Mouse (Mus musculus) cerebellum, postnatal 4 days (tissue): ENCODE measurements at regions not wholly inside any gene's neighbourhood (a gene's known extent, or its start where the extent isn't known, plus 50 kb on each side); places are given as distances from the start of the nearest gene placed in this dataset.

Experiments
- DNase-seq, 2 experiments: peaks; one replicate each; pipeline ENCODE4 v3.0.0; 2022; ENCODE audit warnings: low spot score in 2 of 2, mixed read lengths in 1 of 2

DNA sequence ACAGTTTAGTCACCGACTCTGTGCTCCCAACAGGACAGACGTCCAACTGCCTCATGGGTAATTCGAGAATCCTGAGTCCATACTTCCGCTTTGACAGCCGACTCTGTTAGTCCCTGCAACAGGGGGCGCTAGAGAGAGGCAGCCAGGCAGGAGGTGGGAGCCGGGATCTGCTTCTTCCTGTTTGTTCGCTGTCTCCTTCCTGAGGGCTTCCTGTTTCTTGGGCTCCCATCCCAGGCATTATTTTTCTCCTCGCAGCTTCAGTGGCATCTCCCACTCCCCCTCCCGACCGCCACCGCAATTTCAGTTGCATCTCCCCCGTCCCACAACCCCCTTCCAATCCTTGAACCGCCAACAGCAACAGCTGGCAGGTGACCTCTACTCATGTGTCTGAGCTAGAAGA is 211.1 kb downstream of the Xxylt1 start:
- peak in 1 of 2 experiments; percentile 18 for DNase-seq

DNA sequence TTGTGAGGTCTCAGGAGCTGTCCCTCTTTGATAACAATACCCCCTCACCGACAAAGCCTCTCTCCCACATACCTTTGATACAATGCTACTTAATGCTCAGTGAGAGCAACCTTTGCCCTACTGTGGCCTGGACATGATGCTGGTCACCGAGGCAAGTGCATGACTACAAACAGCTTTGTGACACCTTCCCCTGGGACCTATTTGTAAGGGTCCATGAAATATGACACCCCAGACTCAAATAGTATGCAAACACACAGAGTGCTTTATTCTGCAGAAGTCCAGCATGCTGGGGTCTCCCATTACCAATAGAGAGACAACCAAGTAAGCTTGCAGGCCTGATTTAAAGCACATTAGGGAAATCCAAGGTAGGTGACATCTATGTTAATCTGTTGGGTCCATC is 210.6 kb downstream of the Xxylt1 start:
- no peak for DNase-seq

DNA sequence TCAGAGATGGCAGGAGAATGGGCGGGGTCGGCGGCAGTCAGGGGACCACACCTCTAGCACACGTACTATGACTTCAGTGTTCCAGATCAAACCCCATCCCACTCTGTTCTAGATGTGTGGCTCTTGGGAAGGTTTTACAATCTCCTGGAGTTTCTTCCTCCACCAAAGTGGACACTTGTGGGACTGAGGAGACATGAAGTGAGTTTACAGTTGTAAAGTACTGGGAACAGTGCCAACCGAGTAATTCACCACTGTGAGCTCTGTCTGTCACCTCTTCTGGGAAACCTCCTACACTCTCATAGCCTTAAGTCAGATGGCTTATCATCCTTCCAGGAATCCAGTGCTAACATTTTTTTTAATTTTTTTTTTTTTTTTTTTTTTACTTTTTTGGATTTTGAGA is 209.1 kb downstream of the Xxylt1 start:
- DNase-seq = no peak

DNA sequence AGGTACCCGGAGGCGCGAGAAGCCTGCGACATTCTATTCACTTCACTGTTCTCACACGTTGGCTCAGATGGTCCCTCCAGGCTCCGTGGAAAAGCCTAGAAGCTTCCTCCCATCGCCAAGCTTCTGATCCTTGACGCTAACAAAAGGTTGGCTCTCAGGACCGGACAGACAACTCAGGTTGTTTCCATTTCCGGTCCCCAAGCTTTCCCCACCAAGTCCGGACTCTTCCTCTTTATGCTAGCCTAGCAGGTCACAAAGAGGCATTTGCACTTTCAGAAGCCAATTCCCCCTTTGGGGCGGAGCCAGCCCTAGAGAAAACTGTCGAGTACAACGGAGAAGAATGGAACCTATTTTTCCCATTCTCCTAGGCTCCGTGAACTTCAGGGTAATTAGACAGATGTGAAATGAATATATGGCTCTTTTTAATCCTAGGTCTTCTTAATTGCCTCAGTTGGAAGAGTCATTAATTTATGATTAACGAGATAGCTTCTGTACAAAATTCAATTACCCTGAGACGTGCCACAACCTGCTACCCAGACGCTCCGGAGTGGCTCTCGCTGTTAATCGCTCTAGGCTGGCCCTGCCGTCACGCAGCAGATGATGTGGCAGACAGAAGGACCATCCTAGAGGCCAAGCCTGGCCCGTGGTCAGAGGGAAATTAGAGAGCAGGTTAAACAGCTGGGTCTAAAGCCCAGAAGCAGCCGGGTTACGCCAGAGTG is 207.6 kb downstream of the Xxylt1 start:
- peak in 1 of 2 experiments; percentile 8 for DNase-seq

DNA sequence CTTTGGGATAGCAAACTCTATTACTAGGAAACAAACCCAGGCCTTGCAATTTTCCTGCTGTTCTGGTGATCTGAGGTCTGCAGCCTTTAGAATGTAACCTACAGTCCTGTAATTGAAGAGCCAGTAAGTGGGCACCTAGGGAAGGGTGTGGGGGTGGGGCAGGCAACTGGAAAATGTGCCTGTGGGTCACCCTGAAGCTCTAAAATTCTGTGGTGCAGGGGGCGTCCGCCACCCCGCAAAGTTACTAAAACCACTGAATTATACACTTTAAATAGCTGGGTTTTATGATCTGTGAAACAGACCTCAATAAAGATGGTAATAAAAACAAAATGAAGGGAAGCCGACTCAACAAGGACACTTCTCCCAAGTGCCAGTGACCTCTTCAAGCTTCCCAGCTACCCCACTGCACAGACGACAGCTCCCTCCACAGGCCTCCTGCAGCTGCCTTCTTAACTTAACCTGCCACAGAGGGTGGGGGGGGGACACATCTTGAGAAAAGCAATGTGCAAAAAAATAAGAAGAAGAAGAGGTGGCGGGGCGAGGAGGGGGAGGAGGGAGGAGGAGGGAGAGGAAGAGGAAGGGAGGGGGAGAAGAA is 205.9 kb downstream of the Xxylt1 start:
- no peak for DNase-seq

DNA sequence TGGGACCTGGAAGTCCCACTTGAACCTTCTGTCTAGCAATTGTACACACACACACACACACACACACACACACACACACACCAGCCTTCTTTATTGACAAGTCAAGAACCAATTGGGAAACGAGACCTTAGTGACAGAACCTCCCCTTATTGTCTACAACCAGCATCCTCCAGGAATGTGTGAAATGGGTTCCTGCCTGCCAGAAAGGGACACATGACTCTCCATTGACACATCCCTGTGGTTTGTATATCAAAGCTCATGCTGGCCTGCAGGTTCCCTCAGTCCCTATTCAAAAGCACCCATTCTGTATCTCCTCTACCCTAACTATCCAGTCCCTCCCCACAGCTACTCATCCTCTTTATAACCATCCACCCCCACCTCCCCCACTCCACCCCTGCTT is 202.4 kb downstream of the Xxylt1 start:
- DNase-seq = no peak

DNA sequence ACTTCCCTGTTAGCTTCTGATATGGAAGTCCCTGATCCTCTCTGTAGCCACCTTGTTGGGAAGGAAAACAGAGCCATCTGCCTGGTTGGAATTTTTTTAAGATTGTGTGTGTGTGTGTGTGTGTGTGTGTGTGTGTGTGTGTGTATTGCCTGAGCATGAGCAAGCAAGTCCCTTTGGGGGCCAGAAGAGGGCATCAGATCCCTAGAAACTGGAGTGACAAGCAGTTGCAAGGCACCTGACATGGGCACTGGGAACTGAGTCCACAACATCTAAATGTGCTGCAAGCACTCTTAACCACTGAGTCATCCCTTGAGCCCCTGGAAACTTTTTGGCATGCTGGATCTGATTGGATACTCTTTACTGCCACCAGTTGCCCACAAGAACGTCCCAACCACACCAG is 201.4 kb downstream of the Xxylt1 start:
- no peak for DNase-seq

DNA sequence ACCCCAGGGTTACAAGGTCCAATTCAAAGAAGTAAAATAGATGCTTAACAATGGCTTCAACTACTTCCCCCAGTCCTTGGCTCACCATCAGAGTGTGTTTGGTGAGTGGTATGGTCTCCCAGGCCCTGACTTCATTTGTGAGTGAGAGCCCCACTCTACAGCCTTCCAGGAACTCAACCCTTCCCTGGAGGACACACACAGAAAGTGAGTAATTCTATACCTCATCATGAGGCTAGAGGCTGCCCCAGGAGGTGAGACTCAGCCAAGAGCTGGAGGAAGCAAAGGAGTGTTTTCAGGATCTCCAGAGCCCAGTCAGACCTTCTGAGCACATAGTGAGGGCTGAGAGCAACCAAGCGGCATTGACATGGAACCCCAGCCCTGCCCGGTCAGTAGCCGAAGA is 200.6 kb downstream of the Xxylt1 start:
- DNase-seq = no peak

DNA sequence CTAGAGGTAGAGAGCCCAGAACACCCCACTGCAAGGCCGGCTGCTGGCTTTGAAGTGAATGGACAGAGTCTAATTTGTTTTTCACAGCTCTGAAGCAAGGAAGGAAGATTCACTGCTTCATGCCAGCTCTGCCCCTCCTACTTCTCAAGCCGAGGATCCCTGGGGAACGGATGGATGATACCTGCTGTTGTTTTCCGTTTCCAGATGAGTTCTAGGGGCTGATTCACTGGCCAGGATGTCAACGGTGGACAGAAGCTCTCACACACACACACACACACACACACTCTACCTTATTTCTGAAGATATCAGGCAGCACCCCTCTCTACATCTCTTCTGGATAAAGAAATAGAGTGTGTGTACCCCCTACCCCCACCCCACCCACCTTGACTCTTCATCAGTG is 200.0 kb downstream of the Xxylt1 start:
- DNase-seq = no peak

DNA sequence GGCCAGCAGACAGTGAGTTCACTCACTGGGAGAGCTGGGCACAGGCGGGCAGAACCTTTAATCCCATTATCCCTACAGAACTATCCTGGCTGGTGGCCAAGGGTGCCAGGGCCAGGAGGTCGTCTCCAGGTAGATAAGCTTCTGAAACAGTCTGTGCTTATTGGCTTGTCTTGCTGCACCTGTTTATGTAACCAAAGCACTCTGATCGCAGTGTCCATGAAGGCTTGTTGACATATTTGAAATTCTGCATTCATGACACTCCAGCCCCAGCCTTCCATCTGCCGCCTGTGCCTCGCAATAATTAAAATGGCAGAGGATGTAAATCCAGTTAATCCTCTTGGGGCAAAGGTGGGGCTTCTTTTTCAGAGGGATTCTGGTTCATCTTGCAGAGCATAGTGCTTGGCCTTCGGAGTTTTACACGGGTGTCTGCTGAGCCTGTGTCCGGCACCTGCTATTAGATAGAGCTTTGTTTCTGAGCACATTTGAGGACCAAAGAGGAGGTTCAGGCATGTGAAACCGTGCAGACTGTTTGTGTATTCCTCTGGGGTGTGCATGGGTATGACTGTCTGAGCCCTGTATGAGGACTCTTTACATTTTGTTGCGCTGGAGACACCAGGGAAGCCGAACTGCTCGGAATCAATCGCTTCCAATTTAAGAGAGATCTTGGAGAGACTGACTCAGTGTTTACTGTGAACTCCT is 197.6 kb downstream of the Xxylt1 start:
- DNase-seq = no peak

DNA sequence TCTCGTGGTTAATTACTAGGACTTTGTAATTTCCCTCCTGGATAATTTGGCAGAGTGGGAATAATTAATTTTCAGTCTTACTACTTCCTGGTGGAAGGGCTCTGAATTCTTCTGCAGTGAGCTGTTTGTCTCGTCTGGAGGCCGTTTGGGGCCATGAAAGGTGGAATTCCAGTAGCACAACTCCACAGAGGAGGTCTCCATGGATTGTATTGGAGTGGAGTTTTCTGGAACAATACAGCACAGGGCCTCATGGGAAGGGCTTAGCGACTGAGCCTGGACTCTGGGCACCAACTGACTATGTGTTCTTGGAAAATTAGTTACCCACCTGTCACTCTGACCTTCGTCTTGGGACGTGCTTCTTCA is 197.1 kb downstream of the Xxylt1 start:
- no peak for DNase-seq

DNA sequence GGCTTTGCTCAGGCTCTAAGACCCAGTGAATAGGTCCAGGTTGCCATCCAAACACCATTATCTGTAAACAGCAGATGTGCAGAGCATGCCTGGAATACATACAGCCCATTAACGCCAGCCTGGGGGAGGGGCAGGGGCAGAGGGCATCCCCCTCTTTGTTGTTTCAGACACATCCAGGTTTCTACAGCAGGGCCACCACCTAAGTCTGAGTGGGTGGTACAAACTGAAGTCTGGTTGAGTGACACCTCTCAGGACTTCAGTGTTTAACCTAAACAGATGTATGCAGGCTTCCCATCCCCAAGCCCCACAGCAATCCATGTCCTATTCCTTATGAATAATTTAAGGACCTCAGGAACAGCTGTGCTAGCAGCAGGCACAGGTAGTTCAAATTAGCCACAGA is 194.2 kb downstream of the Xxylt1 start:
- no peak for DNase-seq

DNA sequence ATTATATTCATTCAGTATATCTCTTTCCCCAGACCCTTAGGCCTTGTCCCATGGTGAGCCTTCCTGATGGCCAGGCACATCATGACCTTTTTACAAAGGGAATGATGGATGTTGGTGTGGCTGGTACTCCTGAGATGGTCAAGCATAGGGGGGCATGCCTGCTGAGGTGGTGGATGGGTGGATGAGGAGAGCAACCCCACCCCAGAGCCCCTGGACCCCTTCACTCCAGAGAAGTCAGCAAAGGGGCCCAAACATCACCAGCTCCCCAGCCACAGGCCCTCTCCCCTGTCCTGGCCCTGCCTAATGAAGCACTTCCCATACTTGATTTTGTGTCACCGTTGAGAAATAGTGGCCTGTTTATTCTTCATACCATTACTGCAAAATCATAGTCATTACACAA is 193.7 kb downstream of the Xxylt1 start:
- no peak for DNase-seq

DNA sequence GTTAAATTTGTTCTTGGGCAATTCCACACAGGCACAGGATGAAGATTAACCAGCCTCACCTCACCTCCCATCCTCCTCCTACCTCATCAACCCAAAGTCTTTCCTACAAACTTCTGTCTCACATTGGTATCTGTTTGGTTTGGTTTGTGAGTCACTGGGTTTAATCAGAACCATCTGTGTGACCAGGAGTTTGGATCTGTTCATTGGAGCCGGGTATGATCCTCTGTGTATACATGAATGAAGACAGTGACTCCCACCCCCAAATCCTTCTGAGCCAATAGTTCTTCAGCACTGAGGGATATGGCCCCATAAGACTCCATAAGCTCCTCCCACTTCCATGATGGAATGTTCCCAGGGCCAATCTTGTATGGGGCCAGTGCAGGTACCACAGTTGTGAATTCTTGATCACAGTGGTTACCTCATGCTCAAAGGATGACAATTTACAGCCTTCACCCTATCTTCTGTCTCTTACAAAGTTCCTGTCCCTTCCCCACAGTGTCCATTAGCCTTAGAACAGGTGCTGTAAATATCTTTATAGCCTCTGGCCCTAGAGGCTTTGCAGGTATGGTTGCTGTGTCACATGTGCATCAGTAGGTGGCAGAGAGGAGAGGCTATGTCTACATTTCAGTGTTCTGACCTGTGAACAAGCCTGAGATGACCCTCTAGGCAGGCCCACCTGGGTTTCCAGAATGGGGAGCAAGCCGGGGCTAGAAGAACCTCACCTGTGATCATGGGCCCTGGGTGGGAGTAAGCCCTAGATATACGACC is 192.5 kb downstream of the Xxylt1 start:
- DNase-seq = no peak

DNA sequence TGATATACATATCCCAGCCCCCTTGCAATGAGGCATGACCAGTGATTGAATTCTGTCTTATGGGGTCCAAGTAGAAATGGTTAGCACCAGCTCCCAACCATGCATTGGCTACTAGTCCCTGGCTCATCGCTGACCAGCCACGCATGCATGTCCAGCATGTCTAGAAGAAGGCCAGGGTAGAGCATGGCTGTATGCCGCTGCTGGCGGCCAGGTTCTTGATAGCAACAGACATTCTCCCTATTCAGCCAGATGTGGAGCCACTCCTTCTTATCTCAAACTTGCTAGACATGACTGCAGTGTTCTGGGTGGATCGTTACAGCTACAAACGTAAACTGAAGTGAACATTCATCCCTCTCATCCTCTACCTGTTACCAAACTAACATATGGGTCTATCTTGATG is 188.6 kb downstream of the Xxylt1 start:
- no peak for DNase-seq

DNA sequence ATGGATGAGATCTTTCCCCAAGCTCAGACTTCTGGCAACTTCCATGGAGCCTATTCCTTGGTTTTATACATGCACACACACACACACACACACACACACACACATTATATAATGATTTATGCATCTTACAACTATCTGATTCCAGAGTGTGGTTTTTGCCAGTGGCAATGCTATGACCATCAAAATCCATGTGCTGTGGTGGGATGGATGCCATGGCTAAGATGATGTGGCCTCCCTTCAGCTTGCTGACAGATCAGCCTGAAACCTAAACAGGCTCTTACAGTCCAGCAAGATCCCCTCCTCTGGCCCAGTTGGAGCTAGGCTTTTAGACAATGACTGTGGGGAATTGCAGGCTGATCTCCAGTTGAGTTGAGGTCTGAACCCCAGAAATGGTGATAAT is 187.1 kb downstream of the Xxylt1 start:
- DNase-seq = no peak

DNA sequence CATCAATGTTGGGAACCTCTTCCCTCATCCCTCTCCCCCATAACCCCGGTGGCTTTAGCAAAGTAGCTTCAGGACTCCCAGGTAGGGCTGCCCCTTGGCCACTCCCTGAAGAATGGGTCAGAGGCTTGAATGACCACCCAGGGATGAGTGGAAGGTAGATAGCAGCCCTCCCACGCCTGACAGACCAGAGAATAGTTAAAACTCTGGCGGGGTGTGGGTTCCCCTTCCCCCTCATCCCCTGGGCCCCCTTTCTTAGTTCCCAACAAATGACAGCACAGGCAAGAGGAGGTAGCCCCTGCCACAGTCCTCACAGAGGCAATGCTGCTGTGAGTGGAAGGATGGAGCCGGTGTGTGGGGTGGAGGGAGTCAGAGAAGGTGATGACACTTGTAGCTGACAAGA is 186.2 kb downstream of the Xxylt1 start:
- DNase-seq = no peak

DNA sequence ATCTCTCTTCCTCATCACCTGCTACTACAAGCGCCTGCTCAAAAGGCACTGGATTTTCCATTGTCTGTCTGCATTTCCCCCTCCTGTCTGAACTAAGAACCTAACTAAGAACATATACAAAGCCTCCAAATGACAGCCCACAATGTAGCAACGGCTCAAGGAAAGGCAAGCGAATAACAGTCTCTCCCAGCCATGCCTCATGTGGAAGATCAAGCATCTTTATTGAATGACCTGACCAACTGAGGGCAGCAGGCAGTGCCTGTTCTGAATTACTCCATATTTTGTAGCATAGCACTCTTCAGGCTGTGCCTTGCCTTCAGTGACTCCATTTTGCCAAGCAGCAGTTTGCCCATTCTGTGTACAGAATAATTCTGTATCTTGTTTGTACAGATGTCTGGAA is 183.9 kb downstream of the Xxylt1 start:
- DNase-seq = no peak

DNA sequence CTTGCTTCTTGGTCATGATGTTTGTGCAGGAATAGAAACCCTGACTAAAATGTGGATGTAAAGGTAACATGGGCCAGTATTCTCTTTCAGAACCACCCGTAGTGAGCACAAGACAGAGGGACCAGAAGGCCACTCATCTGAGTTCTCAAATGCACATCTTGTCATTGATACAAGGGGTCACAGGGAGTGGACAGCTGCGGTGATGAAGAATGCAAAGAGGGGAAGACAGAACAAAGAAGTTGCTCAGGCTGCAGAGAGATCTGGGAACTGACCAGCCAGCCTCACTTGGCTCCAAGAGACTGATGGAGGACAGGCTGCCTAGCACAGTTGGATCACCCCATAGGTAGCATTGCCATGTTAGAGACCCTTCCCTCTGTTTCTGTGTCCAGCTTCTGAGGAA is 181.1 kb downstream of the Xxylt1 start:
- DNase-seq = no peak

DNA sequence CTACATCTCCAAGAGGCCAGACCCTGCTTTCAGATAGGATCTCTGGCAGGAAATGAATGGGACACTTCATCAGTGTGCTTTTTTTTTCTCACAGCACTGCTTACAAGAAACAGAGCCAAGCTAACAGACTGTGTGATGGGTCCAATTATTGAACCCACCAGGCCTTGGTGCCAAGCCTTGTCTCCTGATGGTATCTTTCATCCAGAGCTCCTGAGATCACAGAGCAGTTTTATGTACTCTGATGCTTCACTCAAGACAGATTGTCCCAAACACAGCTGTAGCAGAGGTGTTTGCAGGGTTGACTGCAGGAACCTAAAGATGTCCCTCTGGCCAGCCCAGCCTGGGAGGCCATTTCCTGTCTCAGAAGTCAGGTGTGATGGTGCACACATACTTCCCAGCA is 179.9 kb downstream of the Xxylt1 start:
- no peak for DNase-seq
